Mouse (Mus musculus): Measurements from ENCODE around the gene Lrfn3. TPM values are rescaled to one million over a fixed set of nuclear protein-coding genes. Genes with fewer than 3 reads are reported as not detected.
A peak's percentile ranks its signal among the peaks of the same experiment; 100 is the strongest.

Gene Lrfn3
- total RNA-seq, 1 experiment, result 2.6 TPM

GRCm38 (mm10) chr7:30367466-30367865 lies 4.9 kb upstream of the Lrfn3 start:
- Histone ChIP-seq H3K27ac (ENCODE audit: insufficient read depth, low read depth, low read length, poor library complexity, severe bottlenecking) (no peak overlapping the region), H3K4me3 (ENCODE audit: insufficient read depth in 1 of 2, low read depth in 1 of 2, low read length in 2 of 2, poor library complexity in 1 of 2, severe bottlenecking in 1 of 2) (no peak overlapping the region), H3K4me1 (ENCODE audit: control insufficient read depth in 2 of 2, insufficient read depth in 2 of 2, low read length in 2 of 2, poor library complexity in 1 of 2) (peaks cover 2 to 14% of the 10 kb centered on the region in 2 experiments; a peak in 2 of 4 replicates), H3K9ac (ENCODE audit: insufficient read depth, low read depth, low read length, poor library complexity, severe bottlenecking) (no peak overlapping the region), H3K9me3 (ENCODE audit: control insufficient read depth, insufficient read depth, low read depth, low read length) (no peaks in the 10 kb centered on the region), H3K36me3 (ENCODE audit: control insufficient read depth, insufficient read depth, low read length, poor library complexity, severe bottlenecking) (no peaks in the 10 kb centered on the region)
- no peak for DNase-seq (ENCODE audit: low read depth, low spot score)
- in situ Hi-C loops (cut with MboI; ENCODE audit: low sequenced_read_pairs in 2 of 2, unreplicated experiment in 2 of 2), result no loop called here
- TF ChIP-seq ZNF384 (IDR thresholded peaks at IDR 0.05; ENCODE audit: low read depth, low read length) (no peak), ZC3H11A (IDR thresholded peaks at IDR 0.05; ENCODE audit: borderline replicate concordance, low read depth, low read length) (no peak)

- Histone ChIP-seq H3K4me3 (ENCODE audit: insufficient read depth in 1 of 2, low read depth in 1 of 2, low read length in 2 of 2, poor library complexity in 1 of 2, severe bottlenecking in 1 of 2) (peak overlapping the region in 1 of 2 experiments; percentile 52; a peak in 2 of 4 replicates), H3K27ac (ENCODE audit: insufficient read depth, low read depth, low read length, poor library complexity, severe bottlenecking) (no peak overlapping the region), H3K4me1 (ENCODE audit: control insufficient read depth in 2 of 2, insufficient read depth in 2 of 2, low read length in 2 of 2, poor library complexity in 1 of 2) (peaks cover 2 to 20% of the 10 kb centered on the region in 2 experiments; a peak in 2 of 4 replicates), H3K9me3 (ENCODE audit: control insufficient read depth, insufficient read depth, low read depth, low read length) (no peaks in the 10 kb centered on the region), H3K36me3 (ENCODE audit: control insufficient read depth, insufficient read depth, low read length, poor library complexity, severe bottlenecking) (no peaks in the 10 kb centered on the region), H3K9ac (ENCODE audit: insufficient read depth, low read depth, low read length, poor library complexity, severe bottlenecking) (no peak overlapping the region)
- DNase-seq (ENCODE audit: low read depth, low spot score), result no peak
- TF ChIP-seq ZNF384 (IDR thresholded peaks at IDR 0.05; ENCODE audit: low read depth, low read length), result no peak
- TF ChIP-seq ZC3H11A (IDR thresholded peaks at IDR 0.05; ENCODE audit: borderline replicate concordance, low read depth, low read length), result no peak
- TF ChIP-seq HCFC1 (IDR thresholded peaks at IDR 0.05; ENCODE audit: borderline replicate concordance, insufficient read depth, low read length), result no peak
- TF ChIP-seq CHD2 (IDR thresholded peaks at IDR 0.05; ENCODE audit: low read depth, low read length), result no peak
- no peak for TF ChIP-seq MAFK (IDR thresholded peaks at IDR 0.05; ENCODE audit: insufficient read depth, low read depth, low read length)
- in situ Hi-C loops (cut with MboI; ENCODE audit: low sequenced_read_pairs in 2 of 2, unreplicated experiment in 2 of 2), result no loop called here
Measured at GRCm38 (mm10) chr7:30363344-30363738, 769 bp upstream of the Lrfn3 start.

- H3K9ac ChIP-seq (ENCODE audit: insufficient read depth, low read depth, low read length, poor library complexity, severe bottlenecking), result no peak overlapping the region
- H3K9me3 ChIP-seq (ENCODE audit: control insufficient read depth, insufficient read depth, low read depth, low read length), result no peaks in the 10 kb centered on the region
- no peak for DNase-seq (ENCODE audit: low read depth, low spot score)
- peak overlapping the region; percentile 42 to 45; a peak in 3 of 4 replicates for H3K4me3 ChIP-seq (ENCODE audit: insufficient read depth in 1 of 2, low read depth in 1 of 2, low read length in 2 of 2, poor library complexity in 1 of 2, severe bottlenecking in 1 of 2)
- H3K4me1 ChIP-seq (ENCODE audit: control insufficient read depth in 2 of 2, insufficient read depth in 2 of 2, low read length in 2 of 2, poor library complexity in 1 of 2), result peaks cover 2 to 18% of the 10 kb centered on the region in 2 experiments; a peak in 2 of 4 replicates
- H3K36me3 ChIP-seq (ENCODE audit: control insufficient read depth, insufficient read depth, low read length, poor library complexity, severe bottlenecking), result no peaks in the 10 kb centered on the region
- H3K27ac ChIP-seq (ENCODE audit: insufficient read depth, low read depth, low read length, poor library complexity, severe bottlenecking), result no peak overlapping the region
- TF ChIP-seq CHD2 (IDR thresholded peaks at IDR 0.05; ENCODE audit: low read depth, low read length) (no peak), MAFK (IDR thresholded peaks at IDR 0.05; ENCODE audit: insufficient read depth, low read depth, low read length) (no peak), ZNF384 (IDR thresholded peaks at IDR 0.05; ENCODE audit: low read depth, low read length) (no peak), HCFC1 (IDR thresholded peaks at IDR 0.05; ENCODE audit: borderline replicate concordance, insufficient read depth, low read length) (no peak), ZC3H11A (IDR thresholded peaks at IDR 0.05; ENCODE audit: borderline replicate concordance, low read depth, low read length) (no peak)
- in situ Hi-C loops (cut with MboI; ENCODE audit: low sequenced_read_pairs in 2 of 2, unreplicated experiment in 2 of 2), result no loop called here
Measured at GRCm38 (mm10) chr7:30360028-30360427, 2.5 kb downstream of the Lrfn3 start.

- Histone ChIP-seq H3K4me1 (ENCODE audit: control insufficient read depth in 2 of 2, insufficient read depth in 2 of 2, low read length in 2 of 2, poor library complexity in 1 of 2) (peaks cover 2 to 18% of the 10 kb centered on the region in 2 experiments; a peak in 2 of 4 replicates), H3K36me3 (ENCODE audit: control insufficient read depth, insufficient read depth, low read length, poor library complexity, severe bottlenecking) (no peaks in the 10 kb centered on the region), H3K4me3 (ENCODE audit: insufficient read depth in 1 of 2, low read depth in 1 of 2, low read length in 2 of 2, poor library complexity in 1 of 2, severe bottlenecking in 1 of 2) (peak overlapping the region; percentile 42 to 45; a peak in 3 of 4 replicates), H3K9me3 (ENCODE audit: control insufficient read depth, insufficient read depth, low read depth, low read length) (no peaks in the 10 kb centered on the region), H3K27ac (ENCODE audit: insufficient read depth, low read depth, low read length, poor library complexity, severe bottlenecking) (no peak overlapping the region), H3K9ac (ENCODE audit: insufficient read depth, low read depth, low read length, poor library complexity, severe bottlenecking) (no peak overlapping the region)
- no peak for DNase-seq (ENCODE audit: low read depth, low spot score)
- in situ Hi-C loops (cut with MboI; ENCODE audit: low sequenced_read_pairs in 2 of 2, unreplicated experiment in 2 of 2), result no loop called here
- TF ChIP-seq MAFK (IDR thresholded peaks at IDR 0.05; ENCODE audit: insufficient read depth, low read depth, low read length) (no peak), ZNF384 (IDR thresholded peaks at IDR 0.05; ENCODE audit: low read depth, low read length) (no peak), ZC3H11A (IDR thresholded peaks at IDR 0.05; ENCODE audit: borderline replicate concordance, low read depth, low read length) (no peak), HCFC1 (IDR thresholded peaks at IDR 0.05; ENCODE audit: borderline replicate concordance, insufficient read depth, low read length) (no peak), CHD2 (IDR thresholded peaks at IDR 0.05; ENCODE audit: low read depth, low read length) (no peak)
Measured at GRCm38 (mm10) chr7:30359276-30359865, 3.2 kb downstream of the Lrfn3 start.

All from ES-E14 (cell line).